Mouse (Mus musculus) G1E (cell line): Measurements from ENCODE around the gene Tex36.

Source experiments
- CTCF ChIP-seq: IDR thresholded peaks from 2 replicates; pipeline ENCODE4 v1.5.1; 2012; ENCODE audit warnings: low read depth, low read length, inconsistent platforms, mixed read lengths
- GATA2 ChIP-seq: IDR thresholded peaks from 2 replicates; pipeline ENCODE4 v1.6.1; 2012; ENCODE audit warnings: low read depth, low read length, inconsistent platforms, borderline replicate concordance
- POLR2AphosphoS5 ChIP-seq: IDR thresholded peaks from 2 replicates; pipeline ENCODE4 v1.6.1; 2012; ENCODE audit warnings: low read depth, low read length, inconsistent platforms; ENCODE audit not compliant: insufficient replicate concordance

- TF ChIP-seq CTCF = no peak
- TF ChIP-seq GATA2 = no peak
- no peak for TF ChIP-seq POLR2AphosphoS5
These were observed 7.6 kb upstream of the Tex36 start for GRCm38 (mm10) chr7:133609585-133609984.
